Mouse (Mus musculus): ENCODE measurements at regions not wholly inside any gene's neighbourhood (a gene's known extent, or its start where the extent isn't known, plus 50 kb on each side); places are given as distances from the start of the nearest gene placed in this dataset.

GRCm38 (mm10) chr16:25042669-25043440 is 243.8 kb upstream of the Tprg start:
- Histone ChIP-seq H3K27me3 (ENCODE audit: control insufficient read depth, insufficient read depth, low read length, poor library complexity, severe bottlenecking) (no peaks in the 10 kb centered on the region), H3K36me3 (ENCODE audit: control insufficient read depth, insufficient read depth, low read length, poor library complexity, severe bottlenecking) (no peaks in the 10 kb centered on the region)
- DNase-seq (ENCODE audit: low read depth, low spot score): no peak

- Histone ChIP-seq H3K36me3 (ENCODE audit: control insufficient read depth, insufficient read depth, low read length, poor library complexity, severe bottlenecking) (no peaks in the 10 kb centered on the region), H3K27me3 (ENCODE audit: control insufficient read depth, insufficient read depth, low read length, poor library complexity, severe bottlenecking) (no peaks in the 10 kb centered on the region)
- DNase-seq (ENCODE audit: low read depth, low spot score): no peak
Observed at GRCm38 (mm10) chr16:25044637-25045036, 242.0 kb upstream of the Tprg start.

- Histone ChIP-seq H3K27me3 (ENCODE audit: control insufficient read depth, insufficient read depth, low read length, poor library complexity, severe bottlenecking) (no peaks in the 10 kb centered on the region), H3K36me3 (ENCODE audit: control insufficient read depth, insufficient read depth, low read length, poor library complexity, severe bottlenecking) (no peaks in the 10 kb centered on the region)
- DNase-seq (ENCODE audit: low read depth, low spot score): no peak
Observed at GRCm38 (mm10) chr16:25047726-25048125, 238.9 kb upstream of the Tprg start.

GRCm38 (mm10) chr16:25049928-25050510 is 236.6 kb upstream of the Tprg start:
- H3K36me3 ChIP-seq (ENCODE audit: control insufficient read depth, insufficient read depth, low read length, poor library complexity, severe bottlenecking): no peaks in the 10 kb centered on the region
- H3K27me3 ChIP-seq (ENCODE audit: control insufficient read depth, insufficient read depth, low read length, poor library complexity, severe bottlenecking): no peaks in the 10 kb centered on the region
- DNase-seq (ENCODE audit: low read depth, low spot score): no peak

- Histone ChIP-seq H3K36me3 (ENCODE audit: control insufficient read depth, insufficient read depth, low read length, poor library complexity, severe bottlenecking) (no peaks in the 10 kb centered on the region), H3K27me3 (ENCODE audit: control insufficient read depth, insufficient read depth, low read length, poor library complexity, severe bottlenecking) (no peaks in the 10 kb centered on the region)
- no peak for DNase-seq (ENCODE audit: low read depth, low spot score)
Observed at GRCm38 (mm10) chr16:25051044-25051443, 235.6 kb upstream of the Tprg start.

- no peaks in the 10 kb centered on the region for H3K36me3 ChIP-seq (ENCODE audit: control insufficient read depth, insufficient read depth, low read length, poor library complexity, severe bottlenecking)
- no peak for DNase-seq (ENCODE audit: low read depth, low spot score)
- no peaks in the 10 kb centered on the region for H3K27me3 ChIP-seq (ENCODE audit: control insufficient read depth, insufficient read depth, low read length, poor library complexity, severe bottlenecking)
Observed at GRCm38 (mm10) chr16:25052428-25052827, 234.2 kb upstream of the Tprg start.

- Histone ChIP-seq H3K36me3 (ENCODE audit: control insufficient read depth, insufficient read depth, low read length, poor library complexity, severe bottlenecking) (no peaks in the 10 kb centered on the region), H3K27me3 (ENCODE audit: control insufficient read depth, insufficient read depth, low read length, poor library complexity, severe bottlenecking) (no peaks in the 10 kb centered on the region)
- peak; percentile 85 for DNase-seq (ENCODE audit: low read depth, low spot score)
Observed at GRCm38 (mm10) chr16:25052917-25053343, 233.7 kb upstream of the Tprg start.

GRCm38 (mm10) chr16:25054304-25054703 is 232.3 kb upstream of the Tprg start:
- H3K36me3 ChIP-seq (ENCODE audit: control insufficient read depth, insufficient read depth, low read length, poor library complexity, severe bottlenecking): no peaks in the 10 kb centered on the region
- no peaks in the 10 kb centered on the region for H3K27me3 ChIP-seq (ENCODE audit: control insufficient read depth, insufficient read depth, low read length, poor library complexity, severe bottlenecking)
- no peak for DNase-seq (ENCODE audit: low read depth, low spot score)

GRCm38 (mm10) chr16:25055376-25055775 is 231.2 kb upstream of the Tprg start:
- H3K27me3 ChIP-seq (ENCODE audit: control insufficient read depth, insufficient read depth, low read length, poor library complexity, severe bottlenecking): no peaks in the 10 kb centered on the region
- H3K36me3 ChIP-seq (ENCODE audit: control insufficient read depth, insufficient read depth, low read length, poor library complexity, severe bottlenecking): no peaks in the 10 kb centered on the region
- no peak for DNase-seq (ENCODE audit: low read depth, low spot score)

- H3K27me3 ChIP-seq (ENCODE audit: control insufficient read depth, insufficient read depth, low read length, poor library complexity, severe bottlenecking): no peaks in the 10 kb centered on the region
- no peaks in the 10 kb centered on the region for H3K36me3 ChIP-seq (ENCODE audit: control insufficient read depth, insufficient read depth, low read length, poor library complexity, severe bottlenecking)
- no peak for DNase-seq (ENCODE audit: low read depth, low spot score)
Observed at GRCm38 (mm10) chr16:25058051-25058747, 228.4 kb upstream of the Tprg start.

- DNase-seq (ENCODE audit: low read depth, low spot score): peak; percentile 38
- Histone ChIP-seq H3K36me3 (ENCODE audit: control insufficient read depth, insufficient read depth, low read length, poor library complexity, severe bottlenecking) (no peaks in the 10 kb centered on the region), H3K27me3 (ENCODE audit: control insufficient read depth, insufficient read depth, low read length, poor library complexity, severe bottlenecking) (no peaks in the 10 kb centered on the region)
Observed at GRCm38 (mm10) chr16:25058812-25059501, 227.7 kb upstream of the Tprg start.

GRCm38 (mm10) chr16:25059504-25059992 is 227.1 kb upstream of the Tprg start:
- Histone ChIP-seq H3K36me3 (ENCODE audit: control insufficient read depth, insufficient read depth, low read length, poor library complexity, severe bottlenecking) (no peaks in the 10 kb centered on the region), H3K27me3 (ENCODE audit: control insufficient read depth, insufficient read depth, low read length, poor library complexity, severe bottlenecking) (no peaks in the 10 kb centered on the region)
- DNase-seq (ENCODE audit: low read depth, low spot score): peak; percentile 15

GRCm38 (mm10) chr16:25060266-25060665 is 226.4 kb upstream of the Tprg start:
- DNase-seq (ENCODE audit: low read depth, low spot score): no peak
- Histone ChIP-seq H3K27me3 (ENCODE audit: control insufficient read depth, insufficient read depth, low read length, poor library complexity, severe bottlenecking) (no peaks in the 10 kb centered on the region), H3K36me3 (ENCODE audit: control insufficient read depth, insufficient read depth, low read length, poor library complexity, severe bottlenecking) (no peaks in the 10 kb centered on the region)

GRCm38 (mm10) chr16:25061631-25062030 is 225.0 kb upstream of the Tprg start:
- H3K27me3 ChIP-seq (ENCODE audit: control insufficient read depth, insufficient read depth, low read length, poor library complexity, severe bottlenecking): no peaks in the 10 kb centered on the region
- no peaks in the 10 kb centered on the region for H3K36me3 ChIP-seq (ENCODE audit: control insufficient read depth, insufficient read depth, low read length, poor library complexity, severe bottlenecking)
- DNase-seq (ENCODE audit: low read depth, low spot score): no peak

Data from splenic B cell, adult 2 months (primary cell).